Mouse (Mus musculus) activated CD4-positive, CD25-positive, alpha-beta regulatory T cell (primary cell): ENCODE data around the gene Cep57. TPM values are rescaled to one million over a fixed set of nuclear protein-coding genes. Genes with fewer than 3 reads are reported as not detected.

Experiments used
- polyA plus RNA-seq, 2 experiments: library from polyadenylated mRNA; unstranded; fragments of 100-300 nt; shearing (Covaris generic); gene quantifications; one replicate each; pipeline ENCODE4 v1.2.1; 2017

The Cep57 gene
- 10 to 100 TPM; 50.1 to 55.5 TPM for polyA plus RNA-seq

DNA sequence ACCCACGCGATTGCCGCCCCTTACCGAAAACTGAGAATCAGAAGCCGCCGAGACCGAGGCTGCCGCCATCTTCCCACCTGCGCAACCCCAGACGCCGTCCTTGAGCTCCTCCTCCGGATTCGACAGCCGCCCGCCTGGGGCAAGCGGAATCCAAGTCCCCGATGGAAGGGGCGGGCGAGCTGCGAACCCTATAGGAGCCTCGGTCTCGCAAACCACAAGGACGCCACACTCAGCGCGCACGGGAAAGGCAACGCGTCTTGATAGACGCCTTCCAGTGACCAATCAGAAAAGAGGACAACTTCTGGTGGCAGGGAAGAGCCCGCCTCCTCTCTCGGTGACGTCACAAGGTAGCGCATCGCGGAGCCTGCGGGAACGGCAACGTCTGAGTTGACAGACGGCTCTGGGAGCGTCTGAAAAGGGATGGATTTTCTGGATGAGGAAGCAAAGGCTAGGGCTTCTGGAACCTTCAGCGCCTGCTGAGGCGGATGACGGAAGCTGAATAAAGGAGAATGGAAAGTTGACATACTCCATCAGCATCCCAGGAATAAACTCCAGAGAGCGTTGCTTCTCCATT, at the start of gene Cep57:
Cep57 (minus strand) TSS at position 276 of the 574 bp plus-strand sequence.

GRCm38 (mm10) chr9:13827406-13828086, 639 bp upstream of the Cep57 start, which contains the start of gene Fam76b:
Gene Fam76b (plus strand): TSS chr9:13827716.

Other genes starting within 250 kb of the Cep57 start
- 10 to 100 TPM; 41.3 to 41.7 TPM for gene Mtmr2, start 78.7 kb downstream of the Cep57 start, polyA plus RNA-seq
- gene Fam76b, start 609 bp upstream of the Cep57 start, polyA plus RNA-seq = 10 to 100 TPM; 47.7 to 53.4 TPM